Mouse (Mus musculus): ENCODE measurements at regions not wholly inside any gene's neighbourhood (a gene's known extent, or its start where the extent isn't known, plus 50 kb on each side); places are given as distances from the start of the nearest gene placed in this dataset.

- Histone ChIP-seq H3K9me3 (ENCODE audit: control insufficient read depth, low read length) (no peaks in the 10 kb centered on the region), H3K27me3 (ENCODE audit: control insufficient read depth, insufficient read depth, low read length) (no peaks in the 10 kb centered on the region), H3K4me2 (replicated peaks; ENCODE audit: low read depth, low read length) (no peak overlapping the region), H3K4me3 (ENCODE audit: low read depth, low read length) (no peak overlapping the region), H3K36me3 (ENCODE audit: control insufficient read depth, insufficient read depth, low read length) (no peaks in the 10 kb centered on the region), H3K4me1 (replicated peaks; ENCODE audit: control insufficient read depth, insufficient read depth, low read length) (no peaks in the 10 kb centered on the region), H3K9ac (ENCODE audit: low read depth, low read length) (no peak overlapping the region), H3K27ac (ENCODE audit: low read depth, low read length) (no peak overlapping the region)
- 86% methylated on average over 5 of the region's 5 CpGs for WGBS
- no peak for ATAC-seq (ENCODE audit: low FRiP score)
- DNase-seq (ENCODE audit: low spot score) = no peak
Measured at GRCm38 (mm10) chr13:90424541-90424940, 335.1 kb upstream of the Xrcc4 start.

GRCm38 (mm10) chr13:90420966-90421365 is 331.6 kb upstream of the Xrcc4 start:
- Histone ChIP-seq H3K36me3 (ENCODE audit: control insufficient read depth, insufficient read depth, low read length) (no peaks in the 10 kb centered on the region), H3K27ac (ENCODE audit: low read depth, low read length) (no peak overlapping the region), H3K4me1 (replicated peaks; ENCODE audit: control insufficient read depth, insufficient read depth, low read length) (no peaks in the 10 kb centered on the region), H3K27me3 (ENCODE audit: control insufficient read depth, insufficient read depth, low read length) (no peaks in the 10 kb centered on the region), H3K4me2 (replicated peaks; ENCODE audit: low read depth, low read length) (no peak overlapping the region), H3K4me3 (ENCODE audit: low read depth, low read length) (no peak overlapping the region), H3K9me3 (ENCODE audit: control insufficient read depth, low read length) (no peaks in the 10 kb centered on the region), H3K9ac (ENCODE audit: low read depth, low read length) (no peak overlapping the region)
- DNase-seq (ENCODE audit: low spot score) = no peak
- whole genome bisulfite sequencing = 56% methylated on average over 4 of the region's 4 CpGs
- no peak for ATAC-seq (ENCODE audit: low FRiP score)

GRCm38 (mm10) chr13:90404392-90404791 is 315.0 kb upstream of the Xrcc4 start:
- H3K27ac ChIP-seq (ENCODE audit: low read depth, low read length) = no peak overlapping the region
- H3K4me3 ChIP-seq (ENCODE audit: low read depth, low read length) = no peak overlapping the region
- no peaks in the 10 kb centered on the region for H3K4me1 ChIP-seq (replicated peaks; ENCODE audit: control insufficient read depth, insufficient read depth, low read length)
- 94% methylated on average over 4 of the region's 4 CpGs for WGBS
- no peaks in the 10 kb centered on the region for H3K36me3 ChIP-seq (ENCODE audit: control insufficient read depth, insufficient read depth, low read length)
- DNase-seq (ENCODE audit: low spot score) (no peak), ATAC-seq (ENCODE audit: low FRiP score) (no peak)
- no peak overlapping the region for H3K4me2 ChIP-seq (replicated peaks; ENCODE audit: low read depth, low read length)
- H3K9me3 ChIP-seq (ENCODE audit: control insufficient read depth, low read length) = no peaks in the 10 kb centered on the region
- no peaks in the 10 kb centered on the region for H3K27me3 ChIP-seq (ENCODE audit: control insufficient read depth, insufficient read depth, low read length)
- H3K9ac ChIP-seq (ENCODE audit: low read depth, low read length) = no peak overlapping the region

- Histone ChIP-seq H3K4me1 (replicated peaks; ENCODE audit: control insufficient read depth, insufficient read depth, low read length) (no peaks in the 10 kb centered on the region), H3K27me3 (ENCODE audit: control insufficient read depth, insufficient read depth, low read length) (no peaks in the 10 kb centered on the region), H3K4me2 (replicated peaks; ENCODE audit: low read depth, low read length) (no peak overlapping the region), H3K9ac (ENCODE audit: low read depth, low read length) (no peak overlapping the region), H3K9me3 (ENCODE audit: control insufficient read depth, low read length) (no peaks in the 10 kb centered on the region), H3K36me3 (ENCODE audit: control insufficient read depth, insufficient read depth, low read length) (no peaks in the 10 kb centered on the region), H3K27ac (ENCODE audit: low read depth, low read length) (no peak overlapping the region), H3K4me3 (ENCODE audit: low read depth, low read length) (no peak overlapping the region)
- DNase-seq (ENCODE audit: low spot score) = no peak
- 28% methylated on average over 1 of the region's 1 CpGs for WGBS
- no peak for ATAC-seq (ENCODE audit: low FRiP score)
Measured at GRCm38 (mm10) chr13:90402061-90402460, 312.7 kb upstream of the Xrcc4 start.

- 46% methylated on average over 1 of the region's 1 CpGs for WGBS
- DNase-seq (ENCODE audit: low spot score) (no peak), ATAC-seq (ENCODE audit: low FRiP score) (no peak)
- Histone ChIP-seq H3K9me3 (ENCODE audit: control insufficient read depth, low read length) (no peaks in the 10 kb centered on the region), H3K9ac (ENCODE audit: low read depth, low read length) (no peak overlapping the region), H3K4me2 (replicated peaks; ENCODE audit: low read depth, low read length) (no peak overlapping the region), H3K27ac (ENCODE audit: low read depth, low read length) (no peak overlapping the region), H3K4me1 (replicated peaks; ENCODE audit: control insufficient read depth, insufficient read depth, low read length) (no peaks in the 10 kb centered on the region), H3K36me3 (ENCODE audit: control insufficient read depth, insufficient read depth, low read length) (no peaks in the 10 kb centered on the region), H3K4me3 (ENCODE audit: low read depth, low read length) (no peak overlapping the region), H3K27me3 (ENCODE audit: control insufficient read depth, insufficient read depth, low read length) (no peaks in the 10 kb centered on the region)
Measured at GRCm38 (mm10) chr13:90401496-90401895, 312.1 kb upstream of the Xrcc4 start.

- Histone ChIP-seq H3K9me3 (ENCODE audit: control insufficient read depth, low read length) (no peaks in the 10 kb centered on the region), H3K27ac (ENCODE audit: low read depth, low read length) (no peak overlapping the region), H3K36me3 (ENCODE audit: control insufficient read depth, insufficient read depth, low read length) (no peaks in the 10 kb centered on the region), H3K9ac (ENCODE audit: low read depth, low read length) (no peak overlapping the region), H3K27me3 (ENCODE audit: control insufficient read depth, insufficient read depth, low read length) (no peaks in the 10 kb centered on the region), H3K4me2 (replicated peaks; ENCODE audit: low read depth, low read length) (no peak overlapping the region), H3K4me3 (ENCODE audit: low read depth, low read length) (no peak overlapping the region), H3K4me1 (replicated peaks; ENCODE audit: control insufficient read depth, insufficient read depth, low read length) (no peaks in the 10 kb centered on the region)
- no peak for DNase-seq (ENCODE audit: low spot score)
- no peak for ATAC-seq (ENCODE audit: low FRiP score)
- WGBS = 78% methylated on average over 8 of the region's 8 CpGs
Measured at GRCm38 (mm10) chr13:90395274-90396023, 306.0 kb upstream of the Xrcc4 start.

GRCm38 (mm10) chr13:90394815-90395241 is 305.4 kb upstream of the Xrcc4 start:
- DNase-seq (ENCODE audit: low spot score) (no peak), ATAC-seq (ENCODE audit: low FRiP score) (no peak)
- 72% methylated on average over 5 of the region's 5 CpGs for WGBS
- no peak overlapping the region for H3K27ac ChIP-seq (ENCODE audit: low read depth, low read length)
- H3K27me3 ChIP-seq (ENCODE audit: control insufficient read depth, insufficient read depth, low read length) = no peaks in the 10 kb centered on the region
- no peak overlapping the region for H3K9ac ChIP-seq (ENCODE audit: low read depth, low read length)
- H3K36me3 ChIP-seq (ENCODE audit: control insufficient read depth, insufficient read depth, low read length) = no peaks in the 10 kb centered on the region
- no peak overlapping the region for H3K4me2 ChIP-seq (replicated peaks; ENCODE audit: low read depth, low read length)
- H3K4me1 ChIP-seq (replicated peaks; ENCODE audit: control insufficient read depth, insufficient read depth, low read length) = no peaks in the 10 kb centered on the region
- no peak overlapping the region for H3K4me3 ChIP-seq (ENCODE audit: low read depth, low read length)
- H3K9me3 ChIP-seq (ENCODE audit: control insufficient read depth, low read length) = no peaks in the 10 kb centered on the region

- no peaks in the 10 kb centered on the region for H3K9me3 ChIP-seq (ENCODE audit: control insufficient read depth, low read length)
- DNase-seq (ENCODE audit: low spot score) = no peak
- H3K27ac ChIP-seq (ENCODE audit: low read depth, low read length) = no peak overlapping the region
- H3K27me3 ChIP-seq (ENCODE audit: control insufficient read depth, insufficient read depth, low read length) = no peaks in the 10 kb centered on the region
- H3K9ac ChIP-seq (ENCODE audit: low read depth, low read length) = no peak overlapping the region
- H3K36me3 ChIP-seq (ENCODE audit: control insufficient read depth, insufficient read depth, low read length) = no peaks in the 10 kb centered on the region
- H3K4me1 ChIP-seq (replicated peaks; ENCODE audit: control insufficient read depth, insufficient read depth, low read length) = no peaks in the 10 kb centered on the region
- H3K4me3 ChIP-seq (ENCODE audit: low read depth, low read length) = no peak overlapping the region
- H3K4me2 ChIP-seq (replicated peaks; ENCODE audit: low read depth, low read length) = no peak overlapping the region
- no peak for ATAC-seq (ENCODE audit: low FRiP score)
Measured at GRCm38 (mm10) chr13:90392415-90392814, 303.0 kb upstream of the Xrcc4 start.

GRCm38 (mm10) chr13:90376619-90377018 is 287.2 kb upstream of the Xrcc4 start:
- DNase-seq (ENCODE audit: low spot score) (no peak), ATAC-seq (ENCODE audit: low FRiP score) (peak; percentile 57)
- Histone ChIP-seq H3K9ac (ENCODE audit: low read depth, low read length) (no peak overlapping the region), H3K4me2 (replicated peaks; ENCODE audit: low read depth, low read length) (no peak overlapping the region), H3K27me3 (ENCODE audit: control insufficient read depth, insufficient read depth, low read length) (no peaks in the 10 kb centered on the region), H3K36me3 (ENCODE audit: control insufficient read depth, insufficient read depth, low read length) (no peaks in the 10 kb centered on the region), H3K9me3 (ENCODE audit: control insufficient read depth, low read length) (no peaks in the 10 kb centered on the region), H3K27ac (ENCODE audit: low read depth, low read length) (0 out of 2 replicates have a peak overlapping the region, but pooled peaks have one; percentile 33), H3K4me3 (ENCODE audit: low read depth, low read length) (no peak overlapping the region), H3K4me1 (replicated peaks; ENCODE audit: control insufficient read depth, insufficient read depth, low read length) (no peaks in the 10 kb centered on the region)
- WGBS = 59% methylated on average over 3 of the region's 3 CpGs
